Mouse (Mus musculus) gastrocnemius, adult 18-20 months (tissue): ENCODE results near the gene Brd3. TPM values are rescaled to one million over a fixed set of nuclear protein-coding genes. Genes with fewer than 3 reads are reported as not detected.
A peak's percentile ranks its signal among the peaks of the same experiment; 100 is the strongest.

Source experiments
- DNase-seq: peaks from one replicate; pipeline ENCODE4 v3.0.0; 2021; ENCODE audit warnings: low spot score
- total RNA-seq, 2 experiments: library from RNA; stranded (reverse); gene quantifications; 2 replicates each; pipeline ENCODE4 v1.2.3; 2021

Gene Brd3
- total RNA-seq, 2 experiments from 2014 or later, result 21.8 to 23.0 TPM

- DNase-seq, result peak; percentile 86
Measured at GRCm38 (mm10) chr2:27428071-27428470, 79.4 kb downstream of the Brd3 start.

- DNase-seq, result peak; percentile 91
Measured at GRCm38 (mm10) chr2:27426855-27427457, 80.5 kb downstream of the Brd3 start, which contains the start of gene Vav2. Gene Vav2, minus strand, starts transcription at chr2:27427033.

GRCm38 (mm10) chr2:27426406-27426854, 81.0 kb downstream of the Brd3 start:
- DNase-seq, result peak; percentile 40

- DNase-seq, result no peak
Measured at GRCm38 (mm10) chr2:27425751-27426405, 81.6 kb downstream of the Brd3 start.

GRCm38 (mm10) chr2:27425161-27425611, 82.3 kb downstream of the Brd3 start:
- no peak for DNase-seq

GRCm38 (mm10) chr2:27423596-27423995, 83.9 kb downstream of the Brd3 start:
- DNase-seq, result no peak

GRCm38 (mm10) chr2:27421293-27422068, 86.0 kb downstream of the Brd3 start:
- no peak for DNase-seq

GRCm38 (mm10) chr2:27418577-27419070, 88.8 kb downstream of the Brd3 start:
- no peak for DNase-seq

GRCm38 (mm10) chr2:27417648-27418153, 89.8 kb downstream of the Brd3 start:
- DNase-seq, result no peak

GRCm38 (mm10) chr2:27416425-27416824, 91.0 kb downstream of the Brd3 start:
- DNase-seq, result peak; percentile 43

- DNase-seq, result no peak
Measured at GRCm38 (mm10) chr2:27415060-27415783, 92.2 kb downstream of the Brd3 start.

GRCm38 (mm10) chr2:27413936-27414657, 93.4 kb downstream of the Brd3 start:
- DNase-seq, result no peak

- DNase-seq, result no peak
Measured at GRCm38 (mm10) chr2:27413582-27413935, 93.9 kb downstream of the Brd3 start.

- no peak for DNase-seq
Measured at GRCm38 (mm10) chr2:27412245-27412800, 95.1 kb downstream of the Brd3 start.

- no peak for DNase-seq
Measured at GRCm38 (mm10) chr2:27411688-27412174, 95.7 kb downstream of the Brd3 start.

GRCm38 (mm10) chr2:27410518-27411140, 96.8 kb downstream of the Brd3 start:
- DNase-seq, result no peak

- no peak for DNase-seq
Measured at GRCm38 (mm10) chr2:27408194-27408593, 99.3 kb downstream of the Brd3 start.

- no peak for DNase-seq
Measured at GRCm38 (mm10) chr2:27406928-27407327, 100.5 kb downstream of the Brd3 start.

- DNase-seq, result no peak
Measured at GRCm38 (mm10) chr2:27405094-27405884, 102.2 kb downstream of the Brd3 start.
